Mouse (Mus musculus): Measurements from ENCODE around the gene Akr1c14. TPM values are rescaled to one million over a fixed set of nuclear protein-coding genes. Genes with fewer than 3 reads are reported as not detected.
"Not testable (repeated sequence)": the region's sequence is repeated elsewhere in the genome, so short reads cannot be mapped to it uniquely, and the experiment has no call there.

Gene Akr1c14
- polyA plus RNA-seq, 1 experiment from 2014 or later = 2.1 TPM

- Histone ChIP-seq H3K36me3 (no peaks in the 10 kb centered on the region), H3K9me3 (replicated peaks) (no peaks in the 10 kb centered on the region), H3K4me1 (0 out of 2 replicates have a peak, but pooled peaks cover 5% of the 10 kb centered on the region), H3K4me2 (replicated peaks) (no peak overlapping the region), H3K27me3 (no peaks in the 10 kb centered on the region), H3K9ac (no peak overlapping the region), H3K4me3 (replicated peaks) (no peak overlapping the region), H3K27ac (replicated peaks) (no peak overlapping the region)
- WGBS = 81% methylated on average over 2 of the region's 2 CpGs
- ATAC-seq (ENCODE audit: insufficient number of reproducible peaks, low FRiP score, low TSS enrichment, low read depth) = no peak
Observed at GRCm38 (mm10) chr13:4056211-4056610, 7.4 kb downstream of the Akr1c14 start.

DNA sequence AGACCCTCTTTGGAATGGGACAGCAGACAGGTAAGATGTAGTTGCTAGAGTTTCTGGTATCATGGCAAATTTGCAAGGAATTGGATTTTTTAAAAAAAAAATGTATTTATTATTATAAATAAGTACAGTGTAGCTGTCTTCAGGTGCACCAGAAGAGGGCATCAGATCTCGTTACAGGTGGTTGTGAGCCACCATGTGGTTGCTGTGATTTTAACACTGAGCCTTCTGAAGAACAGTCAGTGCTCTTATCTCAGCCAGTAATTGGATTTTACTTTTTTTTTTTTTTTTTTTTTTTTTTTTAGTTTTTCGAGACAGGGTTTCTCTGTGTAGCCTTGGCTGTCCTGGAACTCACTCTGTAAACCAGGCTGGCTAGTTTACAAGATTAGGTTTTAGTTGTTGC lies 9.4 kb downstream of the Akr1c14 start:
- not testable (repeated sequence) for H3K4me3 ChIP-seq (replicated peaks); H3K9ac ChIP-seq; H3K4me1 ChIP-seq; H3K4me2 ChIP-seq (replicated peaks); ATAC-seq (ENCODE audit: insufficient number of reproducible peaks, low FRiP score, low TSS enrichment, low read depth); H3K9me3 ChIP-seq (replicated peaks); H3K27me3 ChIP-seq; H3K27ac ChIP-seq (replicated peaks); H3K36me3 ChIP-seq
- 82% methylated on average over 2 of the region's 2 CpGs for WGBS

GRCm38 (mm10) chr13:4059363-4059762 lies 10.6 kb downstream of the Akr1c14 start:
- 53% methylated on average over 5 of the region's 5 CpGs for WGBS
- H3K9ac ChIP-seq = no peak overlapping the region
- no peak overlapping the region for H3K4me2 ChIP-seq (replicated peaks)
- ATAC-seq (ENCODE audit: insufficient number of reproducible peaks, low FRiP score, low TSS enrichment, low read depth) = no peak
- H3K36me3 ChIP-seq = no peaks in the 10 kb centered on the region
- H3K4me3 ChIP-seq (replicated peaks) = no peak overlapping the region
- H3K9me3 ChIP-seq (replicated peaks) = no peaks in the 10 kb centered on the region
- H3K27me3 ChIP-seq = no peaks in the 10 kb centered on the region
- 0 out of 2 replicates have a peak, but pooled peaks cover 5% of the 10 kb centered on the region for H3K4me1 ChIP-seq
- no peak overlapping the region for H3K27ac ChIP-seq (replicated peaks)

DNA sequence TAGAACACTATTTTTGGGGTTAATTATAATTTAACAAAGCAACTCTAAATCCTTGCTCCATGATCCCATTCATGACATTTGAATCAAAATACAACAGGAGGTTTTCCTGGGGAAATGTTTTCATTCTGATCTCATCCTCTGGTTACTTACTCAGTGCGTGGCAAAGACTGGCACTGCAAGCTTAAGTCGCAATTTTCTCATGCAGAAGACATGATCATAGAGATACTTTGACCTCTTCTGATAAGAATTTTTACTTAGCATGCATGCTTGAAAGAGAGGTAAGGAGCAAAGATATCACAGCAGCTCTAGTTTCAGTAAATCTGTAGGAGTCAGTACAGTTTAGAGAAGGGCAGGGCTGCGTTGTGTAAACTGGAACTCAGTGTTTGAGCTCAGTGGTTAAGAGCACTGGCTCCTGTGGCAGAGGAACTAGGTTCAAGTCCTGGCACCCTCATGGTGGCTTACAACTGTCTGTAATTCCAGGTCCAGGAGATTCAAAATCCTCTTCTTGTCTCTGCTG lies 11.5 kb downstream of the Akr1c14 start:
- H3K27me3 ChIP-seq = no peaks in the 10 kb centered on the region

DNA sequence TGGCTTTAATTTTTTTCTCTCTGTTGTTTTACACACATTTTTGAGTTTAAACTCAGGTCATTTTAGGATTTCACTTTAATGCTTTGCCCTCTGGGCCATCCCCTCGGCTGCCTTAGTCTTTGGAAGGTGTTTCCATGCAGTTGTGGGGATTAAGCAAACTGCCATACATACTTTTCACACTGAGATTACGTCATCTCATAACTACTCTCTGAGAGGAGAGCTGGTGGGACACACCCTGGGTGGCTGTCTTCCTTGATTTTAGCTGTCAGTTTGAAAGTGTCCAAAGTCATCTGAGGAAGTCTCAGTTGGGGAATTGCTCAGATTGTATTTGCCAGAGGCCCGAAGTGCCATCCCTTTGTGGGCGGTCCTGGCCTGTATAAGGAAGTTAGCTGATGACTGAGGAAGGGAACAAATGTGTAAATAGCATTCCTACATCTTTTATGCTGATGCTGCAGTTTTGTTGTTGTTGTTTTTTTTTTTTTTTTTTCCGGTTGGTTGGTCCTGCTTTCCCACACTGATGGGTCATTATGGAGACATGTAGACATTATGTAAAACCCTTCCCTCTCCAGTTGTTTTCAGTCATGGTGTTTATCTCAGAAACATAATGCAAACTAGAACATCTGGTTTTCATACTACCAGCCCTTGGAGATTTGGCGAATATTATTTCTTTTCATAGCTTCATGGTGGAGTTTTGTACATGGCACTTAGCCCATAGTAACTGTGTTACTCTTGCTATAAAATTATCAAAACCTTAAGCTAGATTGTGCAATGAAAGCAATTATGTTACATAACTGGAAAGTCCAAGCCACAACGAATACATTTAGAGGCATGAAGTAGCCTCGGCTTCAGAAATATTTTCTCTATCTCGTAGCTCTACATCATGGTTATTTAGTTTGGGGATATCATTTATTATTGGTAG lies 28.0 kb downstream of the Akr1c14 start:
- H3K27me3 ChIP-seq = no peaks in the 10 kb centered on the region
- WGBS = 44% methylated on average over 9 of the region's 9 CpGs
- H3K9ac ChIP-seq = no peak overlapping the region
- H3K4me3 ChIP-seq (replicated peaks) = no peak overlapping the region
- no peak overlapping the region for H3K27ac ChIP-seq (replicated peaks)
- H3K4me1 ChIP-seq = no peaks in the 10 kb centered on the region
- 0 out of 2 replicates have a peak, but pooled peaks have one; percentile 19 for ATAC-seq (ENCODE audit: insufficient number of reproducible peaks, low FRiP score, low TSS enrichment, low read depth)
- H3K9me3 ChIP-seq (replicated peaks) = no peaks in the 10 kb centered on the region
- H3K4me2 ChIP-seq (replicated peaks) = no peak overlapping the region
- no peaks in the 10 kb centered on the region for H3K36me3 ChIP-seq

More for the DNA sequence above, 11.5 kb downstream of the Akr1c14 start:
- no peak overlapping the region for H3K4me3 ChIP-seq (replicated peaks)
- H3K4me2 ChIP-seq (replicated peaks) = no peak overlapping the region
- H3K9me3 ChIP-seq (replicated peaks) = no peaks in the 10 kb centered on the region
- no peaks in the 10 kb centered on the region for H3K36me3 ChIP-seq
- no peak overlapping the region for H3K27ac ChIP-seq (replicated peaks)
- 0 out of 2 replicates have a peak, but pooled peaks cover 5% of the 10 kb centered on the region for H3K4me1 ChIP-seq
- 58% methylated on average over 3 of the region's 3 CpGs for WGBS
- ATAC-seq (ENCODE audit: insufficient number of reproducible peaks, low FRiP score, low TSS enrichment, low read depth) = no peak
- no peak overlapping the region for H3K9ac ChIP-seq

DNA sequence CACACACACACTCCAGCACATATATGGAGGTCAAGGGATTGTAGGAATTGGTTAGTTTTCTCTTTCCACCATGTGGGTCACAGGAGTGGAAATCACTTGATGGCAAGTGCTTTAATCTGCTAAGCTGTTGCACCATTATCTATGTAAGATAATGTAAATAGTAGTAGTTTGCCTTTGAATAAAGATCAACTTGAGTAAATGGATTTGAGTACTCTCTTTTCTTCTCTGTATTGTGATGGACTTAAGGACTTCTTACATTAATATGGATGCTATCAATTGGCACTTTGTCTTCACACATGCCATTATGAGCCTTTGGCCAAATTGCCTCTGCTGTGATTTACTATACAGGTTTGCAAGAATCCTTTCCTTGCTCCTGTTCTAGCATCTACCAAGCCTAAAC lies 31.1 kb downstream of the Akr1c14 start:
- Histone ChIP-seq H3K4me1 (no peaks in the 10 kb centered on the region), H3K9me3 (replicated peaks) (no peaks in the 10 kb centered on the region), H3K27ac (replicated peaks) (no peak overlapping the region), H3K9ac (no peak overlapping the region), H3K4me2 (replicated peaks) (no peak overlapping the region), H3K4me3 (replicated peaks) (no peak overlapping the region), H3K27me3 (no peaks in the 10 kb centered on the region), H3K36me3 (no peaks in the 10 kb centered on the region)
- no peak for ATAC-seq (ENCODE audit: insufficient number of reproducible peaks, low FRiP score, low TSS enrichment, low read depth)

DNA sequence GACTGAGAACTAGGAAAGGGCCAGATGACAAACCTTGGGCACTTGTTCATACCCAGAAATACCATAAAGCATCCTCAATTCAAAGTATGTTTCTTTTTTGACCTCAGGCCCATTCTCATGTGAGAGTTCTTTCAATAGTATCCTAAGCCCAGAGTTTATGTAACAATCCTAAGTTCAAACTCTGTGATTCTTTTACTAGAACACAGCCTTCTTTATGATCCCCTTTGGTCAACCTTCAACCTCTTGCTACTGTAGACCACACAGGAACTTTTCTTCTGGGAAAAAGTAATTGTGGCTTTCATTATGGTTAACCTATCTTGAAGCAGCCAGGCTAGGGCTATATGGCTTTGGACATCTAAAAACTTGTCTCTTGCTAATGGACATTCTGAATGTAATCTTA lies 52.9 kb downstream of the Akr1c14 start:
- H3K9me3 ChIP-seq (replicated peaks) = no peaks in the 10 kb centered on the region
- no peak overlapping the region for H3K9ac ChIP-seq
- ATAC-seq (ENCODE audit: insufficient number of reproducible peaks, low FRiP score, low TSS enrichment, low read depth) = no peak
- H3K27me3 ChIP-seq = no peaks in the 10 kb centered on the region
- H3K27ac ChIP-seq (replicated peaks) = no peak overlapping the region
- H3K4me3 ChIP-seq (replicated peaks) = no peak overlapping the region
- no peak overlapping the region for H3K4me2 ChIP-seq (replicated peaks)
- no peaks in the 10 kb centered on the region for H3K36me3 ChIP-seq
- H3K4me1 ChIP-seq = no peaks in the 10 kb centered on the region

GRCm38 (mm10) chr13:4102721-4103120 lies 53.9 kb downstream of the Akr1c14 start:
- Histone ChIP-seq H3K4me2 (replicated peaks) (no peak overlapping the region), H3K27ac (replicated peaks) (no peak overlapping the region), H3K4me3 (replicated peaks) (no peak overlapping the region), H3K27me3 (no peaks in the 10 kb centered on the region), H3K9me3 (replicated peaks) (no peaks in the 10 kb centered on the region), H3K9ac (no peak overlapping the region), H3K36me3 (no peaks in the 10 kb centered on the region), H3K4me1 (no peaks in the 10 kb centered on the region)
- no peak for ATAC-seq (ENCODE audit: insufficient number of reproducible peaks, low FRiP score, low TSS enrichment, low read depth)

DNA sequence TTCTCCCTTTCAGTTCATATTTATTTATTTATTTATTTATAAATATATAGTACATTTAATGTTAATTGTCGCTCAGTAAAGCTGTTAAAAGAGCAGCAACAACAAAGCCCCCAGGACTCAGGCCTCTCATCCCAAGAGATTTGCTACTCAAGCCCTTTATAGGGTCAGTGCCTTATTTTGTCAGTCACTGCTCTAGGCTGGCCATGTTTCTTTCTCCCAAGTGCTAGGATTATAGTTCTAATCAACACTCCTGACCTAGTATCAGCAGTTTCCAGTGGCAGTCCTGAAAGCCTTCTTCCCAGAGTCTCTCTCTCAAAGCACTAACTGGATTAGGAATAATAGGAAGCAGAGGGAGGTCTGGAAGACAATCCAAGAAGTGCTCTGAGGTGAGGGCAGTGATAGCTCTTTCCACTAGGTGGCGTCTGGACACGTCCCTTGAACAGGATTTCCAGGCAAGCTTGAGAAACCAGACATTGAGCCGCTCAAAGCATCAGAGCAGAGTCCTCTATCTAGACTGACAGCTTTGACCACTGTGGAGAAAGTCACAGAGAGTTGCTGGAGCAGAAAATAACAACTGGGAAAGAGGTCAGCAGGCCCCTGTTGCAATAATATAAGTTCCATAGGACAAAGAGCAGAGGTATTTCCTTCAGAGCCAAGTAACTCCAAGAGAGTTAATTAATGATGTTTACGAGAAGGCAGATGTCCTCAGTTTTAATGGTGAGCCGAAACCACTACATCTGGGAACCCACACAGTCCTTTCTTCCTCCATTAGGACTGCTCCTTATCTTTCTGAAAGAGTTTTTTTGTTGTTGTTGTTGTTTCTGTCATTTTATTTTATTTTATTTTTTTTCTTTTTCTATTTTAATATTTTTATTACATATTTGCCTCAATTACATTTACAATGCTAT lies 61.7 kb downstream of the Akr1c14 start:
- Histone ChIP-seq H3K4me2 (replicated peaks) (no peak overlapping the region), H3K27me3 (no peaks in the 10 kb centered on the region), H3K36me3 (no peaks in the 10 kb centered on the region), H3K4me1 (no peaks in the 10 kb centered on the region), H3K27ac (replicated peaks) (no peak overlapping the region), H3K9ac (no peak overlapping the region), H3K9me3 (replicated peaks) (no peaks in the 10 kb centered on the region), H3K4me3 (replicated peaks) (no peak overlapping the region)
- ATAC-seq (ENCODE audit: insufficient number of reproducible peaks, low FRiP score, low TSS enrichment, low read depth) = no peak
- 32% methylated on average over 6 of the region's 6 CpGs for WGBS

DNA sequence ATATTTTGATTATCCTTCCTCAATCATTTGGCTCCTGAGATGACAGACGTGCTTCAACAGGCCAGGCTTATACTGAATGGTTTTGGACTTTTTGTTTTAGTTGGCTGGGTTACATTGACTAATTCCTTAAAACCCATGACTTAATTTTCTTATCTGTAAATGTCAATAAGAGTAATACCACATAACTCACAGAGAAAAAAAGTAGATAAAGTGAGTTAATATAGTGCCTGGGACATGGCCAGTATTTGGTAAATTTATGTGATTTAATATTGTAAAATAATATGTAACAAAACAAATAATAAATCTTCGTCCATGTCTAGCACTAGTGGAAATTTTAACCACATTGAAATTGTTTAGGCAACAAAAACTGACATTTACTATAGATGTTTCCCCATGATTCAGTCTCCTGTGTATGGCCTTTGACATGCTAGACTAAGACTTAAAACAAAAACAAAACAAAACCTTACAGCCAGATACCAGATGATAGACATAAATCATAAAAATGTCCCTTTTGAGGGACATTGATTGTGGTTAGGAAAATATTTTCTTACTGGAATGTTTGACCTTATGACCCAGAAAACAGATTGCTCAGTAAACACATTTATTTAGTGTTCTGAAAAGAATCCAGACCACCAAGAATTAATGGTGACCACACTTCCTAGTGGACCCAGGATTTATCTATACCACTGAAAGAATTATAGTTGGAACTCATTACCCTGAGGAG lies 70.5 kb downstream of the Akr1c14 start:
- H3K9me3 ChIP-seq (replicated peaks) = no peaks in the 10 kb centered on the region
- no peak overlapping the region for H3K4me3 ChIP-seq (replicated peaks)
- no peak for ATAC-seq (ENCODE audit: insufficient number of reproducible peaks, low FRiP score, low TSS enrichment, low read depth)
- no peak overlapping the region for H3K27ac ChIP-seq (replicated peaks)
- no peak overlapping the region for H3K9ac ChIP-seq
- H3K4me1 ChIP-seq = no peaks in the 10 kb centered on the region
- H3K36me3 ChIP-seq = no peaks in the 10 kb centered on the region
- WGBS = 63% methylated on average over 2 of the region's 2 CpGs
- no peak overlapping the region for H3K4me2 ChIP-seq (replicated peaks)
- H3K27me3 ChIP-seq = no peaks in the 10 kb centered on the region

GRCm38 (mm10) chr13:4123146-4123545 lies 74.3 kb downstream of the Akr1c14 start:
- no peak for ATAC-seq (ENCODE audit: insufficient number of reproducible peaks, low FRiP score, low TSS enrichment, low read depth)
- WGBS = 71% methylated on average over 7 of the region's 7 CpGs
- no peak overlapping the region for H3K27ac ChIP-seq (replicated peaks)

More at GRCm38 (mm10) chr13:4123146-4123545, 74.3 kb downstream of the Akr1c14 start:
- H3K9ac ChIP-seq = no peak overlapping the region
- H3K4me1 ChIP-seq = no peaks in the 10 kb centered on the region
- H3K36me3 ChIP-seq = no peaks in the 10 kb centered on the region
- no peak overlapping the region for H3K4me3 ChIP-seq (replicated peaks)
- no peak overlapping the region for H3K4me2 ChIP-seq (replicated peaks)
- H3K27me3 ChIP-seq = no peaks in the 10 kb centered on the region
- H3K9me3 ChIP-seq (replicated peaks) = no peaks in the 10 kb centered on the region

Data from embryonic facial prominence, embryonic 15.5 days (tissue).